Mouse (Mus musculus) subcutaneous adipose tissue, adult 2 months (tissue): ENCODE results near the gene Hmcn2. TPM values are rescaled to one million over a fixed set of nuclear protein-coding genes. Genes with fewer than 3 reads are reported as not detected.

Experiments
- polyA plus RNA-seq: library from polyadenylated mRNA; depleted of rRNA; stranded (reverse); fragments of >200 nt; gene quantifications from 2 replicates; pipeline ENCODE4 v1.2.3, GENCODE M21; 2012; ENCODE audit warnings: low replicate concordance; rRNA removed

The Hmcn2 gene
- polyA plus RNA-seq = 38.4 and 235 TPM in 2 replicates

DNA sequence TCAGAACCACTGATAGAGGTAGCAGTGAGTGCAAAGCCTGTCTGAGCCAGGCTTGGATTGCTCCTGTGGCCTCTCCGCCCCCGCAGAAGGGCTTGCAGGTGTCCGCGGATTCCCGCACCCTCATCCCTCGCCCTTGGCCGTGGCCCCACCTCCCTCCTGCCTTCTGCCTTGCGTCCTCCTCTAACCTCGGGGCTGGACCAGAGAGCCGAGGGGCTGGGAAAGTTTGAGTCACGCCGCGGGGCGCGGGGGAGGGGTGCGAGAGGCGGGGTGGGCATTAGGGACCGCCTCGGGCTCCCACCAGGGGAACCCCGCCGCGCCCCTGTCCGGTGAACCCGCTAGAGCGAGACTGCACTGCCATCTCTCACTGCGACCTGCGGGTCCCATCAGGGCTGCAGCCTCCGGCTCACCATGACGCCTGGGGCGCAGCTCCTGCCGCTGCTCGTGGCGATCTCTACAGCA, at the start of gene Hmcn2:
TSS of gene Hmcn2 (plus strand) at position 409 of the 459 bp plus-strand sequence.

DNA sequence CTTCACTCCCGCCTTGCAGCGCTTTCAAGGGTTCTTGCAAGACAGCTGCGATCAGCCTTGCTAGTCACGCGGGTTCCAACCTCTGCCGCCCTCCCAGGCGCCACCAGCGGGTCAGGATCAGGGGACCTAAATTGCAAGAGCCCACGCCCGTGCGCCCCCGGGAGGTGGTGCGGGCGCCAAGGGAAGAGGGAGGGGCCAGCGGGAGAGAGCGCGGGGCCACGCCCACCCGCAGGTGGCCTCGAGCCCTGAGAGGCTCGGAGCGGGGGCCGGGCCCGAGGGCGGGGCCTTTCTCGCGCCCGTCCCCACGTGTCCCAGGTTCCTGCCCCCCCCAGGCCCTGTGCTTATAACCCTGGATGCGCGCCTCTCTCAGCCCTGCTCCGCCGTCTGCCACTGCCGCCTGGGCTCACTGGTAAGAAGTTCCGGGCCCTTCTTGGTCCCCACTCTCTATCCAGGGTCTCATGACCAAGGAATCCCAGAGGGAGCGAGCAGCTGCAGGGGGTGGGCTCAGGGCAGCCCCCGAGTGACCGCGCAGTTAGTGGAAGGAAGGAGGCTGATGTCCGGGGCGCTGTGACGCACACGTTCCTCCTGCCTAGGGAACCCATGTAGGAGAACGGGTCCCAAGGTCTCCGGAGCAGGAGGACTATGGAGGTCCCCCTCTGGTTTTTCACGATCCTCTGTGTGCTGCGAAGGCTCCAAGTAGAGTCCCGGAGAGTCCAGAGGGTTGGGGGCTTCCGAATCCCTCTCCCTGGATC, 155.9 kb downstream of the Hmcn2 start, which contains the start of gene Ass1:
TSS of gene Ass1 (plus strand) at position 277 of the 752 bp plus-strand sequence.

Other genes starting within 250 kb of the Hmcn2 start
- 34.5 and 84.7 TPM in 2 replicates for gene Fnbp1, start 172.4 kb upstream of the Hmcn2 start, polyA plus RNA-seq
- gene Gpr107, start 162.1 kb upstream of the Hmcn2 start, polyA plus RNA-seq = 28.3 and 35.1 TPM in 2 replicates
- 1.9 and 10.5 TPM in 2 replicates for gene Ncs1, start 68.6 kb upstream of the Hmcn2 start, polyA plus RNA-seq
- gene Ass1, start 155.8 kb downstream of the Hmcn2 start, polyA plus RNA-seq = 6.0 and 10.6 TPM in 2 replicates